Mouse (Mus musculus): ENCODE data around the gene Gm21964. TPM values are rescaled to one million over a fixed set of nuclear protein-coding genes. Genes with fewer than 3 reads are reported as not detected.

Gm21964 gene
- polyA plus RNA-seq (2015; fragmentation: Nextera tagmentation; extraction: Ambion mirVana): not detected in 2 replicates

DNA sequence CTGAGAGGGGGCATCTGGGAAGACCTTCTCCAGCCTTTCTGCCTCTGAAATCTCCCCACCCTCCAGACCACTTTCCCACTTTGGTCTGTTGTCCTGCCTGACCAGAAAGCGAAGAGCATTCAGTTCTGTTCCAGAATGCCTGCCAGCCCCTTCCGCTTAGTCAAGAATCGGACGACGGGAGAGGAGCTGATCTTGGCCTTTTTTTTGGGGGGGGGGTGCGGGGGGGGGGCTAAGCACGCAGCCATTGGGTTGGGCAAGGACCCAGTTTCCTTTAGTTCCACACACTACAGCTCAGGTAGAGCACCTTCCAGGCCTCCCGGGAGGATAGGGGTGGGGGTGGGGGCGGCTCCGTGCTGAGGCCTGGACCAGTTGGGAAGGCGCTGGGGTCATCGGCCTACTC is at the start of gene Gm21964:
Gene Gm21964 (plus strand): TSS at position 301 of the 400 bp plus-strand sequence.
- H3K4me3 ChIP-seq (ENCODE audit: low read depth, low read length): no peak within 1 kb of the TSS
- no peak for ATAC-seq
- no peak within 1 kb of the TSS for H3K9ac ChIP-seq (ENCODE audit: low read depth, low read length)
- H3K27me3 ChIP-seq (ENCODE audit: control insufficient read depth, insufficient read depth, low read depth, low read length): no peaks in the 10 kb centered on the region
- no peak within 1 kb of the TSS for H3K4me2 ChIP-seq (ENCODE audit: low read length)
- no peak within 1 kb of the TSS for H3K27ac ChIP-seq (ENCODE audit: low read length)
- H3K36me3 ChIP-seq (ENCODE audit: control insufficient read depth, insufficient read depth, low read length): no peaks in the 10 kb centered on the region
- H3K4me1 ChIP-seq (ENCODE audit: control insufficient read depth, insufficient read depth, low read length): no peaks in the 10 kb centered on the region
- WGBS: 84% methylated on average over 12 of the region's 12 CpGs
- no peaks in the 10 kb centered on the region for H3K9me3 ChIP-seq (replicated peaks; ENCODE audit: control insufficient read depth, low read length, poor library complexity, severe bottlenecking)

- H3K27ac ChIP-seq (ENCODE audit: low read length): no peak overlapping the region
- H3K27me3 ChIP-seq (ENCODE audit: control insufficient read depth, insufficient read depth, low read depth, low read length): no peaks in the 10 kb centered on the region
- no peaks in the 10 kb centered on the region for H3K9me3 ChIP-seq (replicated peaks; ENCODE audit: control insufficient read depth, low read length, poor library complexity, severe bottlenecking)
- ATAC-seq: no peak
- no peak overlapping the region for H3K4me3 ChIP-seq (ENCODE audit: low read depth, low read length)
- no peak overlapping the region for H3K4me2 ChIP-seq (ENCODE audit: low read length)
- WGBS: 85% methylated on average over 6 of the region's 6 CpGs
- no peaks in the 10 kb centered on the region for H3K36me3 ChIP-seq (ENCODE audit: control insufficient read depth, insufficient read depth, low read length)
- H3K9ac ChIP-seq (ENCODE audit: low read depth, low read length): no peak overlapping the region
- no peaks in the 10 kb centered on the region for H3K4me1 ChIP-seq (ENCODE audit: control insufficient read depth, insufficient read depth, low read length)
Observed at GRCm38 (mm10) chr8:110051208-110051607, 49.8 kb upstream of the Gm21964 start.

GRCm38 (mm10) chr8:110058207-110058606 is 42.8 kb upstream of the Gm21964 start:
- Histone ChIP-seq H3K36me3 (ENCODE audit: control insufficient read depth, insufficient read depth, low read length) (no peaks in the 10 kb centered on the region), H3K27ac (ENCODE audit: low read length) (no peak overlapping the region), H3K27me3 (ENCODE audit: control insufficient read depth, insufficient read depth, low read depth, low read length) (no peaks in the 10 kb centered on the region), H3K4me3 (ENCODE audit: low read depth, low read length) (no peak overlapping the region), H3K9me3 (replicated peaks; ENCODE audit: control insufficient read depth, low read length, poor library complexity, severe bottlenecking) (no peaks in the 10 kb centered on the region), H3K4me1 (ENCODE audit: control insufficient read depth, insufficient read depth, low read length) (no peaks in the 10 kb centered on the region), H3K9ac (ENCODE audit: low read depth, low read length) (no peak overlapping the region), H3K4me2 (ENCODE audit: low read length) (no peak overlapping the region)
- no peak for ATAC-seq
- WGBS: 72% methylated on average over 8 of the region's 8 CpGs

- Histone ChIP-seq H3K4me2 (ENCODE audit: low read length) (no peak overlapping the region), H3K4me3 (ENCODE audit: low read depth, low read length) (no peak overlapping the region), H3K36me3 (ENCODE audit: control insufficient read depth, insufficient read depth, low read length) (no peaks in the 10 kb centered on the region), H3K27me3 (ENCODE audit: control insufficient read depth, insufficient read depth, low read depth, low read length) (no peaks in the 10 kb centered on the region), H3K27ac (ENCODE audit: low read length) (no peak overlapping the region), H3K4me1 (ENCODE audit: control insufficient read depth, insufficient read depth, low read length) (no peaks in the 10 kb centered on the region), H3K9me3 (replicated peaks; ENCODE audit: control insufficient read depth, low read length, poor library complexity, severe bottlenecking) (no peaks in the 10 kb centered on the region), H3K9ac (ENCODE audit: low read depth, low read length) (no peak overlapping the region)
- no peak for ATAC-seq
- 85% methylated on average over 9 of the region's 9 CpGs for WGBS
Observed at GRCm38 (mm10) chr8:110064161-110064560, 36.8 kb upstream of the Gm21964 start.

DNA sequence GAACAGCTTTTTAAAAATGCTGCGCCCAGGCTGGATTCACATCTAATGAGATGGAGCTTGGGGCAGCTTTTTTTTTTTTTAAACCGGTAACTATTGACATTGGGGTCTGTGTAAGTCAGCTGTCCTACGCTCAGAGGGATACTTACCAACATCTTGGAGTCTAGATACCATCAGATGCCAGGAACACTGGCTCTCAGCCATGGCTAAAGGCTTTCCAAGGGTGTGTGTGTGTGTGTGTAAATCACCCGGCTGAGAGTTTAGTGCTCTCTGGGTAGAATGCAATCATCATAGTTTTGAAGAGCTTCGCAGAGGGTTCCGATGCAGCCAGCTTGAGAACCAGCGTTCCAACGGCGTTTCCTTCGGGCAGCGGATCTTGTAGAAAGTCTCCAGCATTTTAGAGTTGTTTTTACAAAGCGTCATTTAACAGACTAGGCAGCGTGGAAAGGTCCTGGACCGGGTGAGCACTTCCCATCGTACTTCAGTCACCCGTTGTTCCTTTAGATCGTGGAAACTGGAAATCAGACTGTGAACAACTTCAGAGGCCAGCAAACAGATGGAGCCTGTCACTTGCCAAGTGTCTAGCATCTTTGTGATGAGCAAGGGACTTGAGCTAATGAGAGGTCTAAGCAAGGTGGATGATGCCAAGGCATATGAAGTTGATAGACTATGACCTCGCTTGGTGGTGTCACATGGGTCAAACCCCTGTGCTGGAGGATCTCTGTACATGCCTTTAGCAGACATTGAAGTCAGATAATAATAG is 36.2 kb upstream of the Gm21964 start:
- Histone ChIP-seq H3K4me1 (ENCODE audit: control insufficient read depth, insufficient read depth, low read length) (no peaks in the 10 kb centered on the region), H3K9ac (ENCODE audit: low read depth, low read length) (no peak overlapping the region), H3K36me3 (ENCODE audit: control insufficient read depth, insufficient read depth, low read length) (no peaks in the 10 kb centered on the region), H3K4me3 (ENCODE audit: low read depth, low read length) (no peak overlapping the region), H3K27me3 (ENCODE audit: control insufficient read depth, insufficient read depth, low read depth, low read length) (no peaks in the 10 kb centered on the region), H3K9me3 (replicated peaks; ENCODE audit: control insufficient read depth, low read length, poor library complexity, severe bottlenecking) (no peaks in the 10 kb centered on the region), H3K27ac (ENCODE audit: low read length) (no peak overlapping the region), H3K4me2 (ENCODE audit: low read length) (no peak overlapping the region)
- no peak for ATAC-seq
- 93% methylated on average over 18 of the region's 18 CpGs for WGBS

GRCm38 (mm10) chr8:110065676-110066075 is 35.3 kb upstream of the Gm21964 start:
- H3K9me3 ChIP-seq (replicated peaks; ENCODE audit: control insufficient read depth, low read length, poor library complexity, severe bottlenecking): no peaks in the 10 kb centered on the region
- H3K27me3 ChIP-seq (ENCODE audit: control insufficient read depth, insufficient read depth, low read depth, low read length): no peaks in the 10 kb centered on the region
- no peaks in the 10 kb centered on the region for H3K36me3 ChIP-seq (ENCODE audit: control insufficient read depth, insufficient read depth, low read length)
- H3K4me1 ChIP-seq (ENCODE audit: control insufficient read depth, insufficient read depth, low read length): no peaks in the 10 kb centered on the region
- H3K4me3 ChIP-seq (ENCODE audit: low read depth, low read length): no peak overlapping the region
- no peak for ATAC-seq
- H3K9ac ChIP-seq (ENCODE audit: low read depth, low read length): no peak overlapping the region
- H3K27ac ChIP-seq (ENCODE audit: low read length): no peak overlapping the region
- H3K4me2 ChIP-seq (ENCODE audit: low read length): no peak overlapping the region
- 92% methylated on average over 4 of the region's 4 CpGs for WGBS

GRCm38 (mm10) chr8:110069706-110070105 is 31.3 kb upstream of the Gm21964 start:
- no peak for ATAC-seq
- Histone ChIP-seq H3K27ac (ENCODE audit: low read length) (no peak overlapping the region), H3K4me3 (ENCODE audit: low read depth, low read length) (no peak overlapping the region), H3K27me3 (ENCODE audit: control insufficient read depth, insufficient read depth, low read depth, low read length) (no peaks in the 10 kb centered on the region), H3K36me3 (ENCODE audit: control insufficient read depth, insufficient read depth, low read length) (no peaks in the 10 kb centered on the region), H3K4me2 (ENCODE audit: low read length) (no peak overlapping the region), H3K9me3 (replicated peaks; ENCODE audit: control insufficient read depth, low read length, poor library complexity, severe bottlenecking) (no peaks in the 10 kb centered on the region), H3K4me1 (ENCODE audit: control insufficient read depth, insufficient read depth, low read length) (no peaks in the 10 kb centered on the region), H3K9ac (ENCODE audit: low read depth, low read length) (no peak overlapping the region)
- 92% methylated on average over 4 of the region's 4 CpGs for WGBS

- no peaks in the 10 kb centered on the region for H3K27me3 ChIP-seq (ENCODE audit: control insufficient read depth, insufficient read depth, low read depth, low read length)
- H3K9me3 ChIP-seq (replicated peaks; ENCODE audit: control insufficient read depth, low read length, poor library complexity, severe bottlenecking): no peaks in the 10 kb centered on the region
- H3K4me1 ChIP-seq (ENCODE audit: control insufficient read depth, insufficient read depth, low read length): no peaks in the 10 kb centered on the region
- no peaks in the 10 kb centered on the region for H3K36me3 ChIP-seq (ENCODE audit: control insufficient read depth, insufficient read depth, low read length)
- no peak overlapping the region for H3K4me2 ChIP-seq (ENCODE audit: low read length)
- 17% methylated on average over 9 of the region's 9 CpGs for WGBS
- no peak overlapping the region for H3K27ac ChIP-seq (ENCODE audit: low read length)
- no peak overlapping the region for H3K9ac ChIP-seq (ENCODE audit: low read depth, low read length)
- H3K4me3 ChIP-seq (ENCODE audit: low read depth, low read length): no peak overlapping the region
- no peak for ATAC-seq
Observed at GRCm38 (mm10) chr8:110071600-110071999, 29.4 kb upstream of the Gm21964 start.

DNA sequence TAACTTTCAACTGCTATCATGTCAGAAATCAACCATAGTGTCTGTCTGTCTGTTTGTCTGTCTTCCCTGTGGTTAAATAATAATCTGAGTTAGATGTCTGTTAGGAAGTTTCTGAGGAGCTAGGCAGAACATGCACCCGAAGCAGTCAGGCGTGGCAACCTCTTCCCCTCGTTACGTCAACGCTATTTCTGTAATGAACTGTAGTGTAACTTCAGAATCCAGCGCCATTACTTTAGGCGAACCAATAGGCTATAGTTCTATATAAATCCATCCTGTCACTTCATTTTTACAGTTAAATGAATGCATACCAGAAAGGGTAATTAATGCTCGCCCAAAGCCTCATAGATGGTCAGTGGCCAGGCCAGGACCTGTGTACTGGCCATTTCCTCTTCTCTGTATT is 26.5 kb upstream of the Gm21964 start:
- Histone ChIP-seq H3K27ac (ENCODE audit: low read length) (no peak overlapping the region), H3K4me2 (ENCODE audit: low read length) (no peak overlapping the region), H3K9me3 (replicated peaks; ENCODE audit: control insufficient read depth, low read length, poor library complexity, severe bottlenecking) (no peaks in the 10 kb centered on the region), H3K9ac (ENCODE audit: low read depth, low read length) (no peak overlapping the region), H3K4me1 (ENCODE audit: control insufficient read depth, insufficient read depth, low read length) (no peaks in the 10 kb centered on the region; the same call in 1 of the 2 replicates), H3K27me3 (ENCODE audit: control insufficient read depth, insufficient read depth, low read depth, low read length) (no peaks in the 10 kb centered on the region), H3K4me3 (ENCODE audit: low read depth, low read length) (no peak overlapping the region), H3K36me3 (ENCODE audit: control insufficient read depth, insufficient read depth, low read length) (no peaks in the 10 kb centered on the region)
- 84% methylated on average over 8 of the region's 8 CpGs for WGBS
- no peak for ATAC-seq
